Mouse (Mus musculus) kidney, postnatal 0 days (tissue): ENCODE measurements at regions not wholly inside any gene's neighbourhood (a gene's known extent, or its start where the extent isn't known, plus 50 kb on each side); places are given as distances from the start of the nearest gene placed in this dataset.

Source experiments
- ATAC-seq: fragments of 200-750 bp; cut with Nextera tagmentation; replicated peaks from 2 replicates; pipeline ENCODE4 v1.8.0; 2017; ENCODE audit warnings: low read depth, moderate number of reproducible peaks, moderate TSS enrichment, moderate library complexity; ENCODE audit not compliant: low FRiP score
- DNase-seq: peaks from one replicate; pipeline ENCODE4 v3.0.0-alpha.2; 2016; ENCODE audit warnings: low spot score
- H3K27ac ChIP-seq: fragments of 300-500 bp; sonication (generic); 2 replicates; pipeline ENCODE4 v1.5.1; 2014; ENCODE audit warnings: mild to moderate bottlenecking
- H3K27me3 ChIP-seq: fragments of 300-500 bp; sonication (generic); 2 replicates; pipeline ENCODE4 v1.6.1; 2014; ENCODE audit warnings: low read length, mixed read lengths; ENCODE audit not compliant: insufficient read depth
- H3K36me3 ChIP-seq: fragments of 300-500 bp; sonication (generic); 2 replicates; pipeline ENCODE4 v1.6.1; 2014; ENCODE audit warnings: low read length, mixed read lengths; ENCODE audit not compliant: insufficient read depth
- H3K4me1 ChIP-seq: fragments of 300-500 bp; sonication (generic); replicated peaks from 2 replicates; pipeline ENCODE4 v1.6.1; 2014; ENCODE audit warnings: antibody characterized with exemption, low read length, mixed read lengths; ENCODE audit not compliant: insufficient read depth
- H3K4me2 ChIP-seq: fragments of 300-500 bp; sonication (generic); 2 replicates; pipeline ENCODE4 v1.6.1; 2014; ENCODE audit warnings: mild to moderate bottlenecking, low read length, moderate library complexity, mixed read lengths
- H3K4me3 ChIP-seq: fragments of 300-500 bp; sonication (generic); replicated peaks from 2 replicates; pipeline ENCODE4 v1.5.1; 2014; ENCODE audit warnings: low read depth, low read length
- H3K9ac ChIP-seq: fragments of 300-500 bp; sonication (generic); 2 replicates; pipeline ENCODE4 v1.6.1; 2014; ENCODE audit warnings: low read depth, low read length
- H3K9me3 ChIP-seq: fragments of 300-500 bp; sonication (generic); replicated peaks from 2 replicates; pipeline ENCODE4 v1.6.1; 2016; ENCODE audit warnings: low read length, inconsistent platforms, mixed read lengths
- CTCF ChIP-seq: IDR thresholded peaks from 2 replicates; pipeline ENCODE4 v1.5.1; 2016; ENCODE audit warnings: antibody characterized with exemption, low read depth, mild to moderate bottlenecking, moderate library complexity
- WGBS: fragments of 180-500 bp; shearing (Covaris S2); extraction: QIAGEN DNeasy Blood & Tissue Kit; methylation state at CpG from one replicate; pipeline ENCODE4 v1.1.7; 2014; 5-methylcytosine and 5-hydroxymethylcytosine counted together

- Histone ChIP-seq H3K4me2 (no peak overlapping the region), H3K27me3 (no peaks in the 10 kb centered on the region), H3K27ac (no peak overlapping the region), H3K9me3 (no peaks in the 10 kb centered on the region), H3K4me3 (no peak overlapping the region), H3K36me3 (no peaks in the 10 kb centered on the region), H3K4me1 (no peaks in the 10 kb centered on the region), H3K9ac (no peak overlapping the region)
- WGBS, result 100% methylated on average over 2 of the region's 2 CpGs
- TF ChIP-seq CTCF, result no peak
- DNase-seq (no peak), ATAC-seq (no peak)
Measured at GRCm38 (mm10) chr3:40379063-40379462, 152.0 kb upstream of the Intu start.

DNA sequence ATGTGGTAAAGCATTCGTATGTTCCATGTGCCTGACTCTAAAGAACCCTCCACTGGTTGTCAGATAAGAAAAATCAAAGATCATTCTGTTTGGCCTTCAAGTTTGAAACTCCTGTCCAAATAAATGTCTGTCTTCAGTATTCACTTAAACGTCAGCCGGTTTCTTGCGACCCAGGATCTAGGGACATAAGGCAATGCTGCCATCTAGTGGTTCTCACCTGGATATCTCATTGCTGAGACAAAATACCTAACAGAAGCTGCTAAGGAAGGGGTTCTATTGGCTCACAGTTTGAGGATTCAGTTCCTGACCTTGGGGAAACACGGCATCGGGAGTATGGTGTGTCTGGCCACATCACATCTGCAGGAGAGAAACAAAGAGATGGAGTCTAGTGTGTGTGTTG is 139.5 kb upstream of the Intu start:
- no peak for ATAC-seq

DNA sequence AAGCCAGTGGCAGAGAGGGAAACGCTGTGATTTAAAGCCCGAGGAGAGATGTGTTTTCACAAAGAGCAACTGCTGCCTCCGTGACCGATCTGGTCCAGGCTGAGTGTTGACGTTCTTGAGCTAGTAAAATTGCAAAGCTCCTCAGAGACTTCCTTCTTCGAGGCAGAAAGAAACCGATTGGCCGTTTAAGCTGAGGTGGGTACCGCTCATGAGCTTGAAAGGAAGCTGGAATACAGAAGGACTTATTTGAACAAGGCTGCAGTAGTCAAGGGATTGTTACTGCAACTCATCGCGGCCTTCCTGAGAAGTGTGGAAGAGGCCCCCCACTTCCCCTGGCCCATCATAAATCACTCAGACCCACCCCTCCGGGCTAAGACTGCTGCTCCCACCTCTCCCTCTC is 132.9 kb upstream of the Intu start:
- WGBS, result 9% methylated on average over 12 of the region's 12 CpGs
- Histone ChIP-seq H3K9ac (no peak overlapping the region), H3K27ac (no peak overlapping the region), H3K36me3 (no peaks in the 10 kb centered on the region), H3K4me3 (no peak overlapping the region), H3K4me2 (peak overlapping the region; percentile 39), H3K27me3 (no peaks in the 10 kb centered on the region), H3K4me1 (no peaks in the 10 kb centered on the region), H3K9me3 (no peaks in the 10 kb centered on the region)
- no peak for ATAC-seq
- no peak for TF ChIP-seq CTCF
- peak; percentile 56 for DNase-seq

More for the DNA sequence above, 139.5 kb upstream of the Intu start:
- 43% methylated on average over 6 of the region's 6 CpGs for WGBS
- Histone ChIP-seq H3K4me3 (no peak overlapping the region), H3K27ac (no peak overlapping the region), H3K27me3 (no peaks in the 10 kb centered on the region), H3K9ac (no peak overlapping the region), H3K4me2 (no peak overlapping the region), H3K36me3 (no peaks in the 10 kb centered on the region), H3K4me1 (no peaks in the 10 kb centered on the region), H3K9me3 (no peaks in the 10 kb centered on the region)
- DNase-seq, result peak; percentile 90
- TF ChIP-seq CTCF, result peak; percentile 98

DNA sequence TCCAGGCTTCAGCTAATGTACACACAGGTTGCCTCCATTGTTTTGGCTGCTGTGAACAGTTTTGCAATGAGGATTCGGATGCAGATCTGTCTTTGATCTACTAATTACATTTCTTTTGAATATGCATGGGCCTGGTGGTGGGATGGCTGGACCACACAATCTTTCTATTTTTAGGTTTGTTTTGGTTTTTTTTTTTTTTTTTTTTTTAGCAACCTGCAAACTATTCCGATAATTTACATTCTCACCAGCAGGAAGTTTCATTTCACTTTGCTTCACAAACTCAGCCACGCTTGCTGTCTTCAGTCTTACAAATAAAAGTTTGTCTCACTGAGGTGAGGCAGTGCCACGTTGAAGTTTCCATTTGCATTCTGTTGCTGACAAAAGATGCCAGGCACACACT is 127.7 kb upstream of the Intu start:
- WGBS, result 80% methylated on average over 4 of the region's 4 CpGs
- no peaks in the 10 kb centered on the region for H3K4me1 ChIP-seq
- DNase-seq (no peak), ATAC-seq (no peak)
- no peak overlapping the region for H3K4me2 ChIP-seq
- no peak overlapping the region for H3K4me3 ChIP-seq
- no peaks in the 10 kb centered on the region for H3K36me3 ChIP-seq
- no peak for TF ChIP-seq CTCF
- no peak overlapping the region for H3K27ac ChIP-seq
- no peak overlapping the region for H3K9ac ChIP-seq
- no peaks in the 10 kb centered on the region for H3K9me3 ChIP-seq
- no peaks in the 10 kb centered on the region for H3K27me3 ChIP-seq

DNA sequence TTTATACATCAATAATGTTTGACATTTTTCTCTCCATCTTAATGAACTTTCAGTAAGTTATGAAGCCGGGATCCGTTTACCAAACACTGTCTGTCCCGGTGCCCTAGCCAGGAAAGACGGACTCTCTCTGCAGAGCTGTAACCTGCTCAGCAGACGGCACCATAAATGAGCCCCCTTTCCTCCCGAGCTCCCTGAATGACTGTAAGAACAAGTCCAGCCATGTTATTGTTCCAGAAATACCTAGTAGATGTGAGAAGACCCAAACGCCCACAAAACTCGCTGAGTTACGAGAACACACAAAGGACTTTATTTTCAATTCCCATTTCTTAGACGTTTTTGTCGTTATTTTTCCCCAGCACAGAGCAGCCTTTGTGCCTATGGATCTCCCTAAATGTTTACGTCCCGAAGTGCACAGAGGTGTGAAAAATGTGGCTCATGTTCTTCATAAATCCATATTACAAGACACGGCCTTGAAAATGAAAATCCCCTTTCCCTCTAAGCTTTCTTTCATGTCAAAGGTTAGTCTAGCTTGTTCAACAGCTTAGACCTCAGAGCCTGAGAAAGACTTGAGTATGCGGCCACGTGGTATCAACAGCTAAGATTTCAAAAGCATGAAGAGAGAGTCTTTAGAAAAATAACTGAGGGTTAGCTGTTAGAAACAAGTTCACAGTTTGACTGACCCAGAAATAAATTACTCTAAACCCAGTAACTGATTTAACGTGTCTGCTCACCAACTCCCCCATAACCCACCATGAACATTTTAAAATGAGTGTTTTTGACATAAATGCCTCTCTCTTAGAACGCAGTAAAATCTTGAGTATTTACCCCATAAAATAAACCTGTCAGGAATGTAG is 125.8 kb upstream of the Intu start:
- no peak overlapping the region for H3K4me3 ChIP-seq
- H3K27ac ChIP-seq, result peak overlapping the region; percentile 13; the same call in 1 of the 2 replicates
- no peak for ATAC-seq
- DNase-seq, result peak; percentile 93
- H3K36me3 ChIP-seq, result no peaks in the 10 kb centered on the region
- H3K9me3 ChIP-seq, result no peaks in the 10 kb centered on the region
- no peaks in the 10 kb centered on the region for H3K27me3 ChIP-seq
- 36% methylated on average over 18 of the region's 18 CpGs for WGBS
- H3K4me2 ChIP-seq, result no peak overlapping the region
- no peak overlapping the region for H3K9ac ChIP-seq
- TF ChIP-seq CTCF, result no peak
- H3K4me1 ChIP-seq, result peaks cover 8% of the 10 kb centered on the region

- Histone ChIP-seq H3K4me3 (no peak overlapping the region), H3K4me1 (peaks cover 8% of the 10 kb centered on the region), H3K9ac (no peak overlapping the region), H3K36me3 (no peaks in the 10 kb centered on the region), H3K27me3 (no peaks in the 10 kb centered on the region), H3K9me3 (no peaks in the 10 kb centered on the region), H3K4me2 (no peak overlapping the region), H3K27ac (no peak overlapping the region)
- WGBS, result 39% methylated on average over 2 of the region's 2 CpGs
- no peak for ATAC-seq
- TF ChIP-seq CTCF, result no peak
- DNase-seq, result no peak
Measured at GRCm38 (mm10) chr3:40405949-40406236, 125.2 kb upstream of the Intu start.

GRCm38 (mm10) chr3:40408921-40409488 is 122.1 kb upstream of the Intu start:
- Histone ChIP-seq H3K4me1 (peaks cover 8% of the 10 kb centered on the region), H3K4me2 (no peak overlapping the region), H3K36me3 (no peaks in the 10 kb centered on the region), H3K4me3 (no peak overlapping the region), H3K9me3 (no peaks in the 10 kb centered on the region), H3K27ac (no peak overlapping the region), H3K27me3 (no peaks in the 10 kb centered on the region), H3K9ac (no peak overlapping the region)
- ATAC-seq, result no peak; the same call in 1 of the 2 replicates
- TF ChIP-seq CTCF, result no peak
- DNase-seq, result peak; percentile 87
- WGBS, result 42% methylated on average over 5 of the region's 5 CpGs
